Mouse (Mus musculus): ENCODE data around the gene Thbs3. TPM values are rescaled to one million over a fixed set of nuclear protein-coding genes. Genes with fewer than 3 reads are reported as not detected.
"Not testable (repeated sequence)": the region's sequence is repeated elsewhere in the genome, so short reads cannot be mapped to it uniquely, and the experiment has no call there.

The Thbs3 gene
- polyA plus RNA-seq, 1 experiment from 2014 or later, result 44.5 TPM

DNA sequence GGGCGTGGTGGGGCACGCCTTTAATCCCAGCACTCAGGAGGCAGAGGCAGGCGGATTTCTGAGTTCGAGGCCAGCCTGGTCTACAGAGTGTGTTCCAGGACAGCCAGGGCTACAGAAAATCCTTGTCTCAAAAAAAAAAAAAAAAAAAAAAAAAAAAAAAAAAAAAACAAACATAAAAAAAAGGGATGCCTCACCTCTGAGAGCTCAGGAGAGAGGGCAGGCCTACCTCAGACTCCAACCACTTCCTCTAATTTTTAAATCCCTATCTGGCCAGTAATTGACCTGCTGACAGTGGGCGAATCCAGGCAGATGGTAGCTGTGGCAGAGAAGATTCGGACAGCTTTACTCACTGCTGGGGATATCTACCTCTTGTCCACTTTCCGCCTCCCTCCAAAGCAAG lies 1.4 kb downstream of the Thbs3 start:
- ATAC-seq (ENCODE audit: low FRiP score); DNase-seq (ENCODE audit: low spot score); H3K4me3 ChIP-seq (ENCODE audit: low read depth, low read length); H3K27me3 ChIP-seq (ENCODE audit: control insufficient read depth, insufficient read depth, low read length); H3K9ac ChIP-seq (ENCODE audit: low read depth, low read length); H3K9me3 ChIP-seq (ENCODE audit: control insufficient read depth, low read length); H3K27ac ChIP-seq (ENCODE audit: low read depth, low read length); H3K4me1 ChIP-seq (replicated peaks; ENCODE audit: control insufficient read depth, insufficient read depth, low read length); H3K36me3 ChIP-seq (ENCODE audit: control insufficient read depth, insufficient read depth, low read length): not testable (repeated sequence)
- peak overlapping the region; percentile 66; the same call in 1 of the 2 replicates for H3K4me2 ChIP-seq (replicated peaks; ENCODE audit: low read depth, low read length)
- WGBS, result 73% methylated on average over 7 of the region's 7 CpGs

DNA sequence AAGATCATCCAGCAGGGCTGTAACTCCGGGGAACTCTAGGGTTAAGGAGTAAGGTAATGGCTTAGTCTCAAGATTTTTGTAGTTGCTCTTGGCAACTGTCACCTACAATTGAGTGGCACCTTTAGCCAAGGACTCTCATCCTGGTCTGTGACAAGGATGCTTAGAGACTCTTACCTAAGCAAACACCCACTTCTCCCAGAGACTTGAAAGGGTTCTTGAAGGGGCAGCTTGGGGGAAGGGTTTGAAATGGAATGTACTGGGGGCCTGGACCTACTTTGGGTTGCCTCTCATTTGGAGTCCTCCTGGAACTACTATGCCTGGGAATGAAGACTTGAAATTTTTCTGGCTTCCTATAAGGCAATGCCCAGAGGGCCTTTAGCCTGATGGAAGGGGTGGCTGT lies 3.3 kb downstream of the Thbs3 start:
- no peaks in the 10 kb centered on the region; the same call in 1 of the 2 replicates for H3K36me3 ChIP-seq (ENCODE audit: control insufficient read depth, insufficient read depth, low read length)
- no peak for DNase-seq (ENCODE audit: low spot score)
- H3K4me1 ChIP-seq (replicated peaks; ENCODE audit: control insufficient read depth, insufficient read depth, low read length), result peaks cover 3% of the 10 kb centered on the region; the same call in 1 of the 2 replicates
- no peak overlapping the region for H3K9ac ChIP-seq (ENCODE audit: low read depth, low read length)
- 100% methylated on average over 1 of the region's 1 CpGs for WGBS
- H3K4me3 ChIP-seq (ENCODE audit: low read depth, low read length), result no peak overlapping the region
- no peak overlapping the region for H3K4me2 ChIP-seq (replicated peaks; ENCODE audit: low read depth, low read length)
- no peaks in the 10 kb centered on the region for H3K9me3 ChIP-seq (ENCODE audit: control insufficient read depth, low read length)
- H3K27me3 ChIP-seq (ENCODE audit: control insufficient read depth, insufficient read depth, low read length), result no peaks in the 10 kb centered on the region
- no peak overlapping the region for H3K27ac ChIP-seq (ENCODE audit: low read depth, low read length)
- ATAC-seq (ENCODE audit: low FRiP score), result no peak

DNA sequence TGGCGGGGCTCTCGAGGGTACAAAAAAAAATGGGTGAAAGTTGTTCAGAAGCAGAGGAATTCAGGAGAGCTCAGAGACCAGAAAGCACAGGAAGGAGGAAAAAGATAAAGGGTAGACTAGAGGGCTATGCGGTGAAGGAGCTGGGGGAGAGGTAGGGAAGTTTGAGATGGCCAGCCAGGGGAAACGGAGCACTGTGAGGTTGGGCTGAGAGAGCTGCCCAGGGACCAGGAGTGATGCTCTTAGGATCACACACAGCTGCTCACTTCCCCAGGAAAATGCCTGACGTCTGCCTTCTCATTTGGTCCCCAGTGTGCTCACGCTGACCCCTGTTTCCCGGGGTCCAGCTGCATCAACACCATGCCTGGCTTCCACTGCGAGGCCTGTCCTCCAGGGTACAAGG lies 4.6 kb downstream of the Thbs3 start:
- H3K9ac ChIP-seq (ENCODE audit: low read depth, low read length), result no peak overlapping the region
- no peak for DNase-seq (ENCODE audit: low spot score)
- 0 out of 2 replicates have a peak overlapping the region, but pooled peaks have one; percentile 1 for H3K27ac ChIP-seq (ENCODE audit: low read depth, low read length)

DNA sequence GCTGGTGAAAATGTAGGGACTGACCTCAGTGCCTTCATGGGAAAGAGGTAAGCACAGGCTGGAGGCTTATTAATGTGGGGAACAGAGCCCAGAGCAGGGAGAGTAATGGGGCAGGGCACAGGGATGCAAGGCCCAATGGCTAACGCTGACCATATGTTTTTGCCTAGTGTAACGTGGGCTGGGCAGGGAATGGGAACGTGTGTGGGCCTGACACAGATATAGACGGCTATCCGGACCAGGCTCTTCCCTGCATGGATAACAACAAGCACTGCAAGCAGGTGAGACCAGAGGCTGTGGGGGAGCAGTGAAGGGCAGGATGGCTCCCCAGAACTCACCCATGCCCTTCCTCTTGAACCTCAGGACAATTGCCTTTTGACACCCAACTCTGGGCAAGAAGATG lies 6.2 kb downstream of the Thbs3 start:
- Histone ChIP-seq H3K9ac (ENCODE audit: low read depth, low read length) (no peak overlapping the region), H3K4me2 (replicated peaks; ENCODE audit: low read depth, low read length) (no peak overlapping the region), H3K27ac (ENCODE audit: low read depth, low read length) (no peak overlapping the region), H3K4me1 (replicated peaks; ENCODE audit: control insufficient read depth, insufficient read depth, low read length) (peaks cover 15% of the 10 kb centered on the region), H3K27me3 (ENCODE audit: control insufficient read depth, insufficient read depth, low read length) (0 out of 2 replicates have a peak, but pooled peaks cover 2% of the 10 kb centered on the region), H3K4me3 (ENCODE audit: low read depth, low read length) (no peak overlapping the region), H3K36me3 (ENCODE audit: control insufficient read depth, insufficient read depth, low read length) (peaks cover 4% of the 10 kb centered on the region; the same call in 1 of the 2 replicates), H3K9me3 (ENCODE audit: control insufficient read depth, low read length) (no peaks in the 10 kb centered on the region)
- DNase-seq (ENCODE audit: low spot score) (no peak), ATAC-seq (ENCODE audit: low FRiP score) (no peak)
- WGBS, result 69% methylated on average over 5 of the region's 5 CpGs

More for the DNA sequence above, 4.6 kb downstream of the Thbs3 start:
- 37% methylated on average over 8 of the region's 8 CpGs for WGBS
- Histone ChIP-seq H3K4me1 (replicated peaks; ENCODE audit: control insufficient read depth, insufficient read depth, low read length) (peaks cover 13% of the 10 kb centered on the region), H3K4me3 (ENCODE audit: low read depth, low read length) (no peak overlapping the region), H3K9me3 (ENCODE audit: control insufficient read depth, low read length) (no peaks in the 10 kb centered on the region), H3K36me3 (ENCODE audit: control insufficient read depth, insufficient read depth, low read length) (peaks cover 4% of the 10 kb centered on the region; the same call in 1 of the 2 replicates), H3K4me2 (replicated peaks; ENCODE audit: low read depth, low read length) (no peak overlapping the region), H3K27me3 (ENCODE audit: control insufficient read depth, insufficient read depth, low read length) (no peaks in the 10 kb centered on the region)
- ATAC-seq (ENCODE audit: low FRiP score), result no peak

DNA sequence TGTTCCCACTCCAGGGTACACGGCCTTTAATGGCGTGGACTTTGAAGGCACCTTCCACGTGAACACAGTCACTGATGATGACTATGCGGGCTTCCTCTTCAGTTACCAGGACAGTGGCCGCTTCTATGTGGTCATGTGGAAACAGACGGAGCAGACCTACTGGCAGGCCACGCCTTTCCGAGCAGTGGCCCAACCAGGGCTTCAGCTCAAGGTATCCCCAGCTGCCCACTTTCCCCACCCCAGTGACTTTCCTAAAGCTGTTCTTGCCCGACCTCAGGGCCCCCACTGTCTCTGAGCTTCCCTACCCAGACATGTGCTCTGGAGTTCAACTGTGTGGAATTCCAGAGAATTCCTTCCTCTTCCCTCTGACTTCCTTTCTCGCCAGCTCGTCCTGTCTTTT lies 9.8 kb downstream of the Thbs3 start:
- peaks cover 4% of the 10 kb centered on the region; the same call in 1 of the 2 replicates for H3K36me3 ChIP-seq (ENCODE audit: control insufficient read depth, insufficient read depth, low read length)
- peak overlapping the region; percentile 83 for H3K9ac ChIP-seq (ENCODE audit: low read depth, low read length)
- peaks cover 18% of the 10 kb centered on the region for H3K4me1 ChIP-seq (replicated peaks; ENCODE audit: control insufficient read depth, insufficient read depth, low read length)
- H3K27me3 ChIP-seq (ENCODE audit: control insufficient read depth, insufficient read depth, low read length), result 0 out of 2 replicates have a peak, but pooled peaks cover 2% of the 10 kb centered on the region
- H3K27ac ChIP-seq (ENCODE audit: low read depth, low read length), result peak overlapping the region; percentile 84
- no peaks in the 10 kb centered on the region for H3K9me3 ChIP-seq (ENCODE audit: control insufficient read depth, low read length)
- 46% methylated on average over 11 of the region's 11 CpGs for WGBS
- H3K4me3 ChIP-seq (ENCODE audit: low read depth, low read length), result peak overlapping the region; percentile 84
- peak; percentile 34 for DNase-seq (ENCODE audit: low spot score)
- peak overlapping the region; percentile 84 for H3K4me2 ChIP-seq (replicated peaks; ENCODE audit: low read depth, low read length)
- ATAC-seq (ENCODE audit: low FRiP score), result no peak

DNA sequence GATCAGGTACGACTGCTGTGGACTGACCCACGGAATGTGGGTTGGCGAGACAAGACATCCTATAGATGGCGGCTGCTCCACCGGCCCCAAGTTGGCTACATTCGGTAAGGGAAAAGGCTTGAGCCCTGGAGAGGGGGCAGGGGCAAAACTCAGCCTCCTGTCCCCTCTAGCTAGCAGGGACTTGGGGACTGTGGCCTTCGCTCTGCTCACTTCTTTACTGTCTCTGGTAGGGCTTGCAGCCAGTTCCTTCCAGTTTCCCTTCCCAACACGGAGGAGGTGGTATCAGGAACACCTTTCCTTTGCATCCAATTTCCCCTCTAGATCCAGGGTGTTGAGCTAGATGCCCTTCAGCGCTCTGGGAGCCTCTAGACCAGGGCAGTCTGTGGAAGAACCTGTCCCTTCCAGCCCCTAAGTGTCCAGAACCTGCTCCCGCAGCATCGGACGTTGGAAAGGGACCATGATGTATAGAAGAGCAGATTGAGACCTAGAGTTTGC lies 10.4 kb downstream of the Thbs3 start:
- H3K27ac ChIP-seq (ENCODE audit: low read depth, low read length), result peak overlapping the region; percentile 84
- no peaks in the 10 kb centered on the region for H3K9me3 ChIP-seq (ENCODE audit: control insufficient read depth, low read length)
- no peak for DNase-seq (ENCODE audit: low spot score)
- peaks cover 4% of the 10 kb centered on the region; the same call in 1 of the 2 replicates for H3K36me3 ChIP-seq (ENCODE audit: control insufficient read depth, insufficient read depth, low read length)
- H3K9ac ChIP-seq (ENCODE audit: low read depth, low read length), result peak overlapping the region; percentile 83
- H3K4me2 ChIP-seq (replicated peaks; ENCODE audit: low read depth, low read length), result peak overlapping the region; percentile 84
- H3K4me1 ChIP-seq (replicated peaks; ENCODE audit: control insufficient read depth, insufficient read depth, low read length), result peaks cover 18% of the 10 kb centered on the region
- H3K4me3 ChIP-seq (ENCODE audit: low read depth, low read length), result peak overlapping the region; percentile 84
- WGBS, result 18% methylated on average over 12 of the region's 12 CpGs
- no peak for ATAC-seq (ENCODE audit: low FRiP score)
- H3K27me3 ChIP-seq (ENCODE audit: control insufficient read depth, insufficient read depth, low read length), result 0 out of 2 replicates have a peak, but pooled peaks cover 2% of the 10 kb centered on the region

DNA sequence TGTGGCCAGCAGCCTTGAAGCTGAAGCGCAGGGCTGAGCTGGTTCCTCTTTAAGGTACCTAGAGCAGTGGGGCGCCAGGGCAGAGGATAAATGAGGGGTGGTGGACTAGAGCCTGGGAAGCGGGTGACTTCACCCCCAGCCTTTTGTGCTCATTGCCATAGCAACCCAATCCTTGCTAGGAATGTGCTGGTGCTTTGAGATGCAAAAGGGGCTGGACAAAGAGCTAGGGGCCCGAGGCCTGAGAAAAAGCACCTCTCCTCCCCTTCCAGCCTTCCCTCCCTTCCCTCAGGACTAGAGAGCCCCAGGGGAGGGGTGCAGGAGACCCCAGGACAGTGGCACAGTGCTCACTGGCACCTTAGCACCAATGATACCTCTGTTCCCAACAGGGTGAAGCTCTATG lies 10.9 kb downstream of the Thbs3 start:
- Histone ChIP-seq H3K4me2 (replicated peaks; ENCODE audit: low read depth, low read length) (peak overlapping the region; percentile 84), H3K36me3 (ENCODE audit: control insufficient read depth, insufficient read depth, low read length) (peaks cover 4% of the 10 kb centered on the region; the same call in 1 of the 2 replicates), H3K4me1 (replicated peaks; ENCODE audit: control insufficient read depth, insufficient read depth, low read length) (peaks cover 18% of the 10 kb centered on the region), H3K9ac (ENCODE audit: low read depth, low read length) (peak overlapping the region; percentile 83), H3K27ac (ENCODE audit: low read depth, low read length) (peak overlapping the region; percentile 84), H3K4me3 (ENCODE audit: low read depth, low read length) (peak overlapping the region; percentile 84), H3K27me3 (ENCODE audit: control insufficient read depth, insufficient read depth, low read length) (0 out of 2 replicates have a peak, but pooled peaks cover 2% of the 10 kb centered on the region), H3K9me3 (ENCODE audit: control insufficient read depth, low read length) (no peaks in the 10 kb centered on the region)
- DNase-seq (ENCODE audit: low spot score) (peak; percentile 91), ATAC-seq (ENCODE audit: low FRiP score) (peak; percentile 77)
- 27% methylated on average over 4 of the region's 4 CpGs for WGBS

DNA sequence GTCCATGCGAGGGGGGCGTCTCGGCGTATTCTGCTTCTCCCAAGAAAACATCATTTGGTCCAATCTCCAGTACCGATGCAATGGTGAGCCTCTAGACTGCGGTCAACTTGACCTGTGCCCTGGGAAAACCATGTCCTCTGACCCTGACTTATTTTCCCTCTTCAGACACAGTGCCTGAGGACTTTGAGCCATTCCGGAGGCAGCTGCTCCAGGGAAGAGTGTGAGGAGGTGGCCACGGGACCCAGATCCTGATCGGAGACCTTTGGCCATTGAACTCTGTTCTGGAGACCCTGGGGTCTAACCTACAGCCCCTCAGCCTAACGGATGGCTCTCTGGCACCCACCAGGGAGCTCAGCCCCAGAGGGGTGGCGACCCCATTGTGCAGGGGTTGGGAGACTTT lies 11.4 kb downstream of the Thbs3 start:
- H3K4me3 ChIP-seq (ENCODE audit: low read depth, low read length), result peak overlapping the region; percentile 84
- no peak for DNase-seq (ENCODE audit: low spot score)
- H3K9me3 ChIP-seq (ENCODE audit: control insufficient read depth, low read length), result no peaks in the 10 kb centered on the region
- peaks cover 18% of the 10 kb centered on the region for H3K4me1 ChIP-seq (replicated peaks; ENCODE audit: control insufficient read depth, insufficient read depth, low read length)
- peak overlapping the region; percentile 84 for H3K4me2 ChIP-seq (replicated peaks; ENCODE audit: low read depth, low read length)
- peak overlapping the region; percentile 83 for H3K9ac ChIP-seq (ENCODE audit: low read depth, low read length)
- H3K27ac ChIP-seq (ENCODE audit: low read depth, low read length), result peak overlapping the region; percentile 84
- 9% methylated on average over 11 of the region's 11 CpGs for WGBS
- H3K36me3 ChIP-seq (ENCODE audit: control insufficient read depth, insufficient read depth, low read length), result peaks cover 4% of the 10 kb centered on the region; the same call in 1 of the 2 replicates
- H3K27me3 ChIP-seq (ENCODE audit: control insufficient read depth, insufficient read depth, low read length), result 0 out of 2 replicates have a peak, but pooled peaks cover 2% of the 10 kb centered on the region
- ATAC-seq (ENCODE audit: low FRiP score), result no peak; the same call in 1 of the 2 replicates

DNA sequence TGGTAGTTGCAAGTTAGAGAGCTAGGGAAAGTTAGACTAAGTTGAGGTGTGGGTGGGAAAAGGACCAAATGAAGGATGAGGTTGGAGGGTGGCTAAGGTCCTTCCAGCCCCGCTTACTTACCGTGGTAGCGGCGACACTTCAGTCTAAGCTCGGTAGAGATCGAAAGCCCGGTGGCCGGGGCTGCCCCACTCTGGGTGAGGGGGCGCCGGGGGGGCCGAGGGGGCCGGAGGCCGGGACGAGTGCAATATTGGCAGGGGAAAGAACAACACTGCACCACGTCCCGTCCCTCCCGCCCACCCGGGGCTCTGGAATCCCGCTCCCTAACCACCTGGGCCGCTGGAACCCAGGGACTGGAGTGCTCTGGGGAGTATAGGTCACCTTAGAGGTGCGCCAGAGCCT lies 11.9 kb downstream of the Thbs3 start, which contains the start of gene Mtx1:
Mtx1 (minus strand) TSS at position 189 of the 400 bp plus-strand sequence.
- peak within 1 kb of the TSS; percentile 84 for H3K27ac ChIP-seq (ENCODE audit: low read depth, low read length)
- peak within 1 kb of the TSS; percentile 83 for H3K9ac ChIP-seq (ENCODE audit: low read depth, low read length)
- 0 out of 2 replicates have a peak, but pooled peaks cover 2% of the 10 kb centered on the region for H3K27me3 ChIP-seq (ENCODE audit: control insufficient read depth, insufficient read depth, low read length)
- DNase-seq (ENCODE audit: low spot score) (no peak), ATAC-seq (ENCODE audit: low FRiP score) (no peak; the same call in 1 of the 2 replicates)
- H3K4me3 ChIP-seq (ENCODE audit: low read depth, low read length), result peak within 1 kb of the TSS; percentile 84
- 2% methylated on average over 21 of the region's 21 CpGs for WGBS
- H3K4me1 ChIP-seq (replicated peaks; ENCODE audit: control insufficient read depth, insufficient read depth, low read length), result peaks cover 18% of the 10 kb centered on the region
- H3K4me2 ChIP-seq (replicated peaks; ENCODE audit: low read depth, low read length), result peak within 1 kb of the TSS; percentile 84
- H3K9me3 ChIP-seq (ENCODE audit: control insufficient read depth, low read length), result no peaks in the 10 kb centered on the region
- H3K36me3 ChIP-seq (ENCODE audit: control insufficient read depth, insufficient read depth, low read length), result peaks cover 4% of the 10 kb centered on the region; the same call in 1 of the 2 replicates

Data from hindbrain, embryonic 11.5 days (tissue).